Mouse (Mus musculus) mouse trophoblast stem cell (cell line): ENCODE results near the gene Gm49387.

Experiments used
- in situ Hi-C, 2 experiments: fragments of 300-500 bp; cut with MseI, MboI; formaldehyde crosslinking; loops; 2 replicates in 1 of 2; 3 replicates in 1 of 2; pipeline ENCODE4 v1.15.1; 2025

The Gm49387 gene

DNA sequence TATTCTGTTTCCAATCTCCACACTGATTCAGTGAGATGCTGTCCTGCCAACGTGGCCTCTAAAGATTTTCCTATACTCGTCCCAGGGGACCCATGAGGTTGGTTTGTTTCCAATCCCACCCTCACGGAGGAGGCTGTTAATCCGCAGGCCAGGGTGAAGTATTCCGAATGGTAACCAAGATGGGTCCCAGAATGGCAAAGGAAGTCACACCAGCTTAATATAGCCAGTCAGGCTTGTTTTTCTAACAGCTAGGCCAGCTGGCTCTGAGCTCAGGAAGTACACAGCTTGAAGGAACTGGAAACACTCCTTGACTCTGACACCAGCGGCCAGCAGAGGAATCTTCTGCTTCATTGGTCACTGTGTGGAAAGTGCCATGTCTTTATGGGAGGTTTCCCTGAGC is 103.4 kb downstream of the Gm49387 start:
- in situ Hi-C loops = no loop called here

DNA sequence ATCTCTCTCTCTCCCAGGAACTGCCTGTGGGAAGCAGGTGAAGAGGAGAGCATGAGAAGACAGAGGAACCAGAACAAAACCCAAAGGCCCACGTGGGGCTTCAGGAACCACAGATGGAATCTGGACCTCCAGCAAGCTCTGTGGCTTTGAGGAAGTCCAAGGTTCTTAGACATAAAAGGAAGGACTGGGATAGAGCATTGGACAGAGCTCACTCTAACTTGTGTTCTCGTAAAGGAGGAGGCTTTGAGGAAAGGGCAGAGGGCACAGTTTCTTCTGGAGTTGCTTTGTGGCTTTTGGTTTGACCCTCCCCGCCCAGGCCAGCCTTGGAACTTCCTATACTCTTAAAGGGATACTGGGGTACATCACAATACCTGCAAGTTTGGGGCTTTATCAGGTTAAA is 108.0 kb downstream of the Gm49387 start:
- in situ Hi-C loops = no loop called here

GRCm38 (mm10) chr14:31531506-31532148 is 109.1 kb downstream of the Gm49387 start:
- in situ Hi-C loops = no loop called here

DNA sequence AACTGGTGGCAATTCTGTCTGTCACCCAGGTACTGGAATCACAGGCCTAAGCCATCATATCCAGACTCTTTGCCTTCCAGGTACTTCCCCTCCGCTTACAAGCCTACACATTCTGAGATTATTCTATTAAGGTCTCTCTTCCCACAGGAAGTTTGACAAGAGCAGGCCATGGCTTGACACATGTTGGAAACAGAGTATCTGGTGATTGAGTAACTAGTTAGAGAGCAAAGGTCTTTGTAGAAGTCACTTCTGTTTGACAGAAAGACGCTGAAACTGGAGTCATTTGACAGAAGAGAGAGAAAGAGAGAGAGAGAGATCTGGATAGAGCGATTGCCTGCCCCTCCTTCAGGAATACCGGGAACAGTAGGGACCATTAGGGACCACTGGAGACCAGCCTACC is 109.8 kb downstream of the Gm49387 start:
- in situ Hi-C loops = no loop called here

DNA sequence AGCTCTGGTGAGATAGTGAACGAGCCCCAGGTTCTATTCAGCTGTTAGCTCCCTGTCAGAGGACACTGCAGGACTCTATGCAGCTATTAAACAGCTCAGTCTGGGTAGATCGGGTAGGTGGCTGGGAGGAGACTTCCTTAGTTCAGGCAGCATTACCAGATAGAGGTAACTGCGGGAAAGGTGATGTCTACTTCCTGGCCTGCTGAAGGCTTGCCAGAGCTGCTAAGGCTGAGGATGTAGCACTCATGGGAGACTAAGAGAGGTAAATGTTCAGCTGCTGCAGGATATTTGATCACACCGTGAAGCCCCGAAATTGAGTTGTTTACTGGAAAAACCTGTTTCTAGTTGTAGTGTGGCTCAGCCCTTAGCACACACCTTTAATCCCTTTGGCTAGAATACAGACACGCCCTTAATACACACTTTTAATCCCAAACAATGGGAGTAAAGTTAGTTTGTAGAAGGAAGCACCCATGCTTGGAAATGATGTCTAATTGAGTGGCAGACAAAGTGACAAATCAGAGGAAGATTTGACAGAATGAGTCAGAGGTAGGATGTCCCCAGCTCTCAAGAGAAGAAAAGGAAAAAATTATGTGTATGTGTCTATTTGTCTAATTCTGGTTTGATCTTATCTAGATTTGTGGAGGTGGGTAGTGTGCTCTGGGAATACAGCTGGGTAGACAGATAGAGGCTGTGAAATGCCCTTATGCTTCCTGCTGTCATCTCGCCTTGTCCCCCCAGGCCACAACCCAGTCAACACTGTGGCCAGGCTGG is 115.5 kb downstream of the Gm49387 start:
- in situ Hi-C loops = no loop called here

DNA sequence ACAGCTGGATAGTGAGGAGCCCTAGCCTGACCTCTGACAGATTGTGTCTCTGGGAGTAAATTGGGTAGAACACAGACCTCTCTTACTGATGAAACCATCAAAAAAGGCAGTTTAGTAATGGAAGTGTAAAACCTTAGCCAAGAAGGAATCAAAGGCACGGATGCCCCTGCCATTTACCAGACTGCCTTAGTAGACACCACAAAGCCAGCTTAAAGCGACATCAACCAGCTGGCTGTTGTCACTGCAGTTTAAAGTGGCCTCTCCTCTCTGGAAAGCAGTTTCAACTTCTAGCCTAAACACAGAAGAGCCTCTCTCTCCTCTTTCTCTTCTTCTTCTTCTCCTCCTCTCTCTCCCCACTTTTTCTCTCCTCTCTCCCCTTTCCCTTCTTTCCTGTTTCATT is 119.4 kb downstream of the Gm49387 start:
- in situ Hi-C loops = no loop called here

DNA sequence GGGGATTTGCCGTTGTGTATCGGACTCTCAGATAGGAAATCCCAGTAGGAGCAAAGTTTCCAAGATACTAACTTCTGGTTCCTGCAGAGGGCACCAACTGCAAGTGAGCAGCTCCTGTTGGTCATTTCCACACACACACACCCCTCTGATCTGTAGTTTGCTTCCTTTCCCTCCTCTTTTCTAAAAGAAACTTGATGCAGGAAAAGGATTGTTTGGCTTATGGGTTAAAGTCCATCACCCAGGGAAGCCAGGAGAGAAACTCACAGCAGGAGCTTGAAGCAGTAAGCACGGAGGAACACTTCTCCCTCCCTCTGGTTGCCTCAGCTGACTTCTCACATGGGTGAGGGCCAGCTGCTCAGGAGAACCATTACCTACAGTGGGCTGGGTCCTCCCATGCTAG is 121.5 kb downstream of the Gm49387 start:
- in situ Hi-C loops = no loop called here

- in situ Hi-C loops = no loop called here
Measured at GRCm38 (mm10) chr14:31515895-31516294, 124.8 kb downstream of the Gm49387 start.

DNA sequence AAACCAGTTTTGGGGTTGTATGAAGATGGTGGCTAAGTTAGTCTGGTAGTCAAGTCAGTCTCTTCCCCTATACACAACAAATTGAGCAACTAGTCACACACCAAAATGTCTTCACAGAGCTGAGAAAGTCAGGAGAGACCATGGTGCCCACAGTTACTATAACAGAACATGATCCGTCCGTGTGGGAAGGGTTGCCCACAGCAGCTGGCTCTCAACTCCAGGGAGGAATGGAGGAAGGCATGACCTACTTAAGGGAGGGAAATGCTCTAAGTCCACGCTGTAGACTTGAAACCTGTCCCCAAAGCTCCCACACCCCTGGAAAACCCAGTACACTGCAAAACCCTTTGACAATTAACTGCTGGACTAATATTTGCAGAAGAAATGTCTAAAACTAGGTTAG is 130.4 kb downstream of the Gm49387 start:
- in situ Hi-C loops = no loop called here

GRCm38 (mm10) chr14:31509911-31510310 is 130.8 kb downstream of the Gm49387 start:
- in situ Hi-C loops = no loop called here

GRCm38 (mm10) chr14:31506456-31506855 is 134.2 kb downstream of the Gm49387 start:
- in situ Hi-C loops = no loop called here

DNA sequence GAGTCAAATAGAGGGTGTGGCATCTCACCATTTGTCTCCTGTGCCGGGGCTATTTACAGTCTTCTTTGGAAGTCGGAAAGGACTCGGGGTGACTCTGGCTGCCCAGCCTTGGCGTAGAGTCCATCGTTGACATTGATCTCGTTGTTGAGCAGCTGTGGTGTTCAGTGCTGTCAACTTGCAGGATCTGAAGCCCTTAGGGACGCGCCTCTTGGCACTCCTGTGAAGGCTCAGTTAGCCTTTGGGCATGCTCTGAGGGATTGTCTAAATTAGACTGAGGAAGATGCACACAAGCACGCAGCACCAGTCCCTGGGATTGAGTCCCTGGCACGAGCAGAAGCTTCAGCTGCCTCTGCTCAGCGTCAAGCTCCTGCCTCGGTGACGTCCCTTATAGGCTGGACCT is 137.3 kb downstream of the Gm49387 start:
- in situ Hi-C loops = no loop called here
